Mouse (Mus musculus): Measurements from ENCODE around the gene Casc4.

Casc4 gene

GRCm38 (mm10) chr2:121866632-121867050 is at the start of gene Casc4:
Gene Casc4 (plus strand): TSS chr2:121866970.
- peak; percentile 76 for DNase-seq (ENCODE audit: low spot score)

DNA sequence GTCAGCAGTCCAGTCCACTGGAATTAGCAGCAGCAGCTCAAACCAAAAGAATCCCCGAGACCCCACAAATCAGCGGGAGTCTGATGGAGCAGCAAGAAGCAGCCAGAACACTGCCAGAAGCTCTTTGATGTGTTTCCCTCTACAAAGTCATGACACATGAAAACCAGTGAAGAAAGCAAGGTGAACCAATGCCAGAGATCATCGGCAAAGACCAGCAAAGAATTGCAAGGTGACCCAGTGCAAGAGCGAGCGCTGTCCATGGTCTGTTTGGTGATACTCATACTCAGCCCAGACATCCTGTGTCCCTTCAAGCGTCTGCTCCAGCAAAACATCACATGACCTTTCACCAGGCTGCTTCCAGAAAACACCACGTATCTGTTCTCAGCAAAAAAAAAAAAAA is 45.0 kb upstream of the Casc4 start:
- no peak for DNase-seq (ENCODE audit: low spot score)

- DNase-seq (ENCODE audit: low spot score) = no peak
Measured at GRCm38 (mm10) chr2:121824653-121825052, 42.1 kb upstream of the Casc4 start.

GRCm38 (mm10) chr2:121826189-121826588 is 40.6 kb upstream of the Casc4 start:
- no peak for DNase-seq (ENCODE audit: low spot score)

- DNase-seq (ENCODE audit: low spot score) = no peak
Measured at GRCm38 (mm10) chr2:121828411-121828810, 38.4 kb upstream of the Casc4 start.

DNA sequence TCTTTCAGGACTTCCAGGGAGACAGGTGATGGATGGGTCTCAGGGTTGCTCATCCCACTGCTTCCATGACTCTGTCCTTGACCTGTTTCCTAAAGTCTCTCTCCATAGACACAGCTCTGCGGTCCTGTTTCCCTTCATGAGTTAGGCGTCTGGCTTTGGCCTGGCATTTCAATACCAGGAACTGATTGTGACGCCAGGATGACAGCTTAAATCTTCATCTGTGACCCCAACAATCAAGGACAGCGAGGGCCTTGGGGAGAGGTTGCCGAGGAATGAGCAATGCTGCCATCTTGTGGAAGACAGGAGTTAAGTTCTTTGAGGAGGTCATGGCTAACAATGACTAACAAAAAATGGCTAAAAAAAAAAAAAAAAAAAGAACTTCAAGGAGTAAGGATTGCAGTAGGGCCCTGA is 34.3 kb upstream of the Casc4 start:
- DNase-seq (ENCODE audit: low spot score) = peak; percentile 10

DNA sequence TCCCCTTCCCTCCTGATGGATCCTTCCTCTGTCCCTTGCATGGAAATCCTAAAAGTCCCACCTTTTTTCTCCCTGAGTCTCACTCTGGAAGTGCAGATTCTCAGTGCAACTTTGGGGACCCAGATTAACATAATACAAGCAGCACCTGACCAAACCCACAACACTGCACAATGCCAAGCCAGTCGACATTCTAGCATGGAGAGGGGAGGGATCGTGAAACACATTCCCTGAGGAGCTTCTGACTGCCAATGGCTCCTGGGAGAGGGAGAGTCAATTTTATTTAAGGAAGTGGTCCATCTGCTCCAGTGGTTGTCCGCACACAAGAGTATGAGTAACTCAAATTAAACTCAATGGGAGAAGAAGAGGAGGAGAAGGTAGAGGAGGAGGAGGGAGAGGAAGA is 31.8 kb upstream of the Casc4 start:
- no peak for DNase-seq (ENCODE audit: low spot score)

DNA sequence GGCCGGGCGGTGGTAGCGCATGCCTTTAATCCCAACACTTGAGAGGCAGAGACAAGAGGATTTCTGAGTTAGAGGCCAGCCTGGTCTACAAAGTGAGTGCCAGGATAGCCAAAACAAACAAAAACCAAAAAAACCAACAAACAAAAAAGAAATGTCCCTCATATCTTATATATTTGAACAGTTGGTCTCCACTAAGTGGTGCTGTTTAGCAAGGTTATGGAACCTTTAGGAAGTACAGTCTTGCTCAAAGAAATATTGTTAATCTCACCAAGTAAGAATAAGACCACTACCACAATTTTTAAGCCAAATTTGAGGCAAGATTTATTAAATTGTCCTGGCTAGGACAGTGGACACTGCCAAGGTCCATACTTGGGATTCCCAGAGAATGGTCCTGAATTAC is 25.3 kb upstream of the Casc4 start:
- no peak for DNase-seq (ENCODE audit: low spot score)

DNA sequence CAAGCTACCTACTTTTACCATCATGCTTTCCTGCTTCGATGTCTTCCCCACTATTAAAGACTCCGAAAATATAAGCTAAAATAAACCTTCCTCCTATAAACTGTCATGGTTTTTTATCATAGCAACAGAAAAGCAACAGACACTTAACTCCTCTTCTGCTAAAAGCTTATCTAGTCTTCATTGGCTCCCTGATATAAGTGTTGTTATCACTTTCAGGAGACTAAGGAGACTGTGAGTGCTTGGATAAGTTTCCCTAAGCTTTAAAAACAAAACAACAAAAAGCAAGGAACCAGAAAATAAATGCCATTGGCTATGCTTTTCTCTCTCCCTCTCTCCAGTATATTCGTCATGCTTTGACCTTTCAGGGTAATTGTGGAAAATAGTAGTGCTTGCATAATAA is 24.5 kb upstream of the Casc4 start:
- DNase-seq (ENCODE audit: low spot score) = no peak

DNA sequence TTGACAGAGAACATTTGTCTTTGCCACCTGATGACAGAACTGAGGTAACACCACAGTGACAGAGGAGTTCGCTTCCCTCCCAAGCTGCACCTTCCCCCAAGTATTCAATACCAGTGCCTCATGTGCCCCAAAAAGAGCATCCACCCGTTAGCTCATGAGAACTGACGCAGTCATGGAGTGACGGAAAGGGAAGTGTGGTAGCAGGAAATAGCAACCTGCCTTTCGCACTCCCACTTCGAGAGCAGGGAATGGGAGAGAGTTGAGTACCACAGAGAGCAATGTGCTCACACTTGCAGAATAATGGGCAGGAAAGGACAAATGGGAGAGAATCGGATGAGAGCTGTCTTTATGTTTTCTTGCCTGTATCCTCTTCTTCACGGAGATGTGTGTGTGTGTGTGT is 20.7 kb upstream of the Casc4 start:
- no peak for DNase-seq (ENCODE audit: low spot score)

DNA sequence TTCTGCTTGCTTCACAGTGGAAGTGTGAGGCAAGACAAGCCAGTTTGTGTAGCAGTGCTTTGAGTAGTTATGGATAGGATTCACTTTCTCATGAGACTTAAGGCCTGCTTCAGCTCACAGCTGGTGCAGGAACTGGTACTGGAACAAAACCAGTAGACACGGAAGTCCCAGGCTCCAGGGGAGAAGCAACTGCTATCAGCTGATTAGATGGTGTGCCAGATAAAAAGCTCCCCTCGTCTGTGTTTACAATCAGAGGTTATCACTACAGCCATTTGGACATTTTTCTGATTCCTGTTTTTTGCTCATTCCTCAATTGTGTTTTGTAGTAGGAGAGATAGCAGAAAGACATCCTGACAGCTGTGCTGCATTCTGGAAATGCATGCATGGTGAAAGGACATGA is 14.7 kb upstream of the Casc4 start:
- no peak for DNase-seq (ENCODE audit: low spot score)

- no peak for DNase-seq (ENCODE audit: low spot score)
Measured at GRCm38 (mm10) chr2:121853974-121854373, 12.8 kb upstream of the Casc4 start.

DNA sequence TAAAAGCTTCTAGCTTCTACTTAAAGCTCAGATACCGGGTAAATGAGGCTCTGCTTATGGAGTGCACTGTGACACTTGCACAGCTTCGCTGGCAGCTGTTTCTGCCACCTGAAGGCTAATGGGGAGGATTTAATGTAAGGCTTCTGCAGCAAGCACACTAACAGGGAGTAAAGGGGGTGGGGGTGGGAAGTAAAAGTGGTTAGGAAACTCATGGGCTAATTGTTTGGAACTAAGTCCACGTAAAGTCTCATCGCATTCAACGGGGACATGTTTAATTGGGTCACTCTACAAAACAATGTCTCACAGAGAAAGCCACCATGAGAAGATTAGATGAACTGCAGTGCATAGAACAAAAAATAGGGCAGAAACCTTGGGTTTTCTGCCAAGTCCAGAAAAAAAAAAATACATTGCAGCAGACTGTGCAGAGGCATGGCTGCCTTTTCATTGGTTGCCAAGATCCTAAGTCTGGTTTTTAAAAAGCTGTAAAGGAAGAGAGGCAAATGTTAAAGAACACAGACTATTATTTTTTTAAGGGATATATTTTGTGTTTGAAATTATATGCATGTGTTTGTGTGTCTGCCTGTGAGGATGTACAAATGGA is 7.3 kb upstream of the Casc4 start:
- no peak for DNase-seq (ENCODE audit: low spot score)

- no peak for DNase-seq (ENCODE audit: low spot score)
Measured at GRCm38 (mm10) chr2:121866071-121866601, 634 bp upstream of the Casc4 start.

DNA sequence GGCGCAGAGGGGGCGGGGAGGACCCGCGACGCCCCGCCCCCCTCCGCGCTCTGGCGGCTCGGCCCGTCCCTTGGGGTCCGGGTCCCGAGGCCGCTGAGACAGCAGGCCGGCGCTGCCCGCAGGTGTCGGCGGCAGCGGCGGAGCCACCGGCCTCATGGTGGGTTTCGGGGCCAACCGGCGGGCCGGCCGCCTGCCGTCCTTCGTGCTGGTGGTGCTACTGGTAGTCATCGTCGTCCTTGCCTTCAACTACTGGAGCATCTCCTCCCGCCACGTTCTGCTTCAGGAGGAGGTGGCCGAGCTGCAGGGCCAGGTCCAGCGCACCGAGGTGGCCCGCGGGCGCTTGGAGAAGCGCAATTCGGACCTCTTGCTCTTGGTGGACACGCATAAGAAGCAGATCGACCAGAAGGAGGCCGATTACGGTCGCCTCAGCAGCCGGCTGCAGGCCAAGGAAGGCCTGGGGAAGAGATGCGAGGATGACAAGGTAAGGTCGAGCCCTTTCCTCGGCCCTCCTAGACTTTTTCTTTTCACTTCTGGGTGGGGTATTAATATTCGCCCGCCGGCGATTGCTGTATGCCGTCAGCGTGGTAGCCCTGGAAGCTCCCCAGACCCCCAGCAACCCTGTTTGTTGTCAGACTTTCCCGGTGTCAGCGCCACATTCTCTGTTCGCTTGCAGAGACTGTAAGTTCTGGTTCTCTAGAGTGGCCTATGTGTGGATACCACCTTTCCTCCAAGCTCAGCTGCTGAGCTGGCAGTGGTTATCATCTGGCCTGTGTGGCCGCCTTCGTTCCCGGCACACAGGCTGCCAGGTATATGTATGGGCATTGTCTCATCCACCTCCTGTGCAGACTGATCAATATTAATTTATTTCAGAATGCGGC is 520 bp downstream of the Casc4 start:
- peak; percentile 4 for DNase-seq (ENCODE audit: low spot score)

GRCm38 (mm10) chr2:121879506-121879905 is 12.7 kb downstream of the Casc4 start:
- no peak for DNase-seq (ENCODE audit: low spot score)

GRCm38 (mm10) chr2:121885509-121886106 is 18.8 kb downstream of the Casc4 start:
- no peak for DNase-seq (ENCODE audit: low spot score)

DNA sequence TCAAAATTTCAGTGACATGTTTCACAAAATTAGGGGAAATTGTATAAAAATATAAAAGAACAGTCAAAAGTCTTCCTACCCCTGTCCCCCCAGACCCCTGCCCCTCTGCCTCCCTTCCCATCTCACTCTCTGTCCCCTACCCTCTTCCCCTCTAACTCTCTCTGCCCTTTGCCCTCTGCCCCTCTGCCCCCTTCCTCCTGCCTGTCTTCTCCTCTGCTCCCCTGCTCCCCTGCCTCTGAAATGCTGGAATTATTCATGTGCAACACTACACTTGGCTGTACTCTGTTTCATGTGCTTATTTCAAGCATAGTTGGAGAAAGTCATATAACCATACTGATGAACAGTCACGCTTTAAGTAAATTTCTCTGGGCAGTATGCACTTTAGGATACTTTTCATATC is 19.6 kb downstream of the Casc4 start:
- DNase-seq (ENCODE audit: low spot score) = no peak

DNA sequence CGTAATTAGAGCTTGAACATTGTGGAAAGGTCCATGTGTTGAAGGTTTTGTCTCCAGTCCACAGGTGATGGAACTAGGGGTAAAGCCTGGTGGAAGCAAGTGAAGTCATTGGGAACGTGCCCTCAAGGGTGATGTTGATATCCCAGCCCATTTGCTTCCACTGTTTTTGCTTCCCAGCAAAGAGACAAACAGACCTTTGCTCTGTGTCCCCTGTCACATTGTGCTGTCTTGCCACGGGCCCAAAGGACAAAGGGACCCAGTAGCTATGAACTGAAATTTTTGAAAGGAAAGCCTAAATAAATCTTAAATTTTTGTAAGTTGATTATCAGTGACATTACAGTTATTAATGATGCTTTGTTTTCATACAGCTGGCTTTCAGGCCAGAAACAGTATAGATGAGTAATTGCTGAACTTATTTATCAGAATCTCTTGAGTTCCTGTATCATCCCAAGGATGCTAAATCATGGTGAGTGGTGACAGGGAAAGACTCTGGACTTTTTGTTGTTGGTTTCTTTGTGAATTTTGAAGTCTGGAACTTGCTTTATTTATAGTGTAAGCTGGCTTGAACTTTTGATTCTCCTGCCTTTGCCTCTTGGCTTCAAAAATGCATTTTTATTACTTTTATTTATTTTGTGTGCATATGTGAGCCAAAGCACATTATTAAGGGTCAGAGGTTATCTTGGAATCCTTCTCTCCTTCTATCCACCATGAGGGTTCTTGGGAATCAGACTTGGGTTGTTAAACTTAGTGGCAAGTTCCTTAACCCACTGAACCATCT is 22.1 kb downstream of the Casc4 start:
- DNase-seq (ENCODE audit: low spot score) = no peak

GRCm38 (mm10) chr2:121895261-121895660 is 28.5 kb downstream of the Casc4 start:
- DNase-seq (ENCODE audit: low spot score) = no peak

DNA sequence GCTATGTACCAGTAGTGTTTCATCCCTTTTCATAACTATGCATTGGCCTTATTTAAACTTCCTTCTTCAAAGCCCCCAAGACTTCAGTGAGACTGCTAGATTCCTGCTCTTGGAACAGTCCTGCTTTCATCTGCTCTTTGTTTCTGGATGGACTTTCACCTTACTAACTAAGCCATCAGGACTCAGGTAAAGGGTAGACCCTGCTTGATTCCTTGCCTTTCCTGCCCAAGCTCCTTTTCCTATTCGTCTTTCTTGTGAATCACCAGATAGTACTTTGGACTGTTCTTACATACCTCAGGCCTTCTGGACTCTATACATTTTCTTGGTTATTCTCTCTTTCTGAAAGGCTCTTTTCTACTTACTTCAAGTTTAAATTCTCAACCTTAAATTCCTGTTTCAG is 30.1 kb downstream of the Casc4 start:
- DNase-seq (ENCODE audit: low spot score) = no peak

DNA sequence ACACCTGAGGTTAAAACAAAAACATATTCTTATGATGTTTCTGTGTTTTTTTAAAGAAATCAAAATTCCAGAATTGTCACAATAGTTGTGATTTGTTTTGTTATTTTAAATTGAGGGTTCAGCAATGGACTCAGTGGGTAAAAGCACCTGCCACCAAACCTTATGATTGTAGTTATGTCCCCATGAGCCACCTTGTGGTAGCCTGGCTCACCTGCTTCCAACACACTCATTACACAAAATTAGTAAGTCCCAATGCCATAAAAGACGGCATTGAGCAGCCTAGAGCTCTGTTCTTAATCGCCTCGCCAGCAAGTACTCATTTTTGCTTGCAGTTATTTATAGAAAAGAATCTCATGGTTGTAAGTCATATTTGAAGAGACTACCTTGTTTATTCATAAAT is 43.2 kb downstream of the Casc4 start:
- no peak for DNase-seq (ENCODE audit: low spot score)
